ENCODE assay signal across 25 mouse cellular contexts in the genomic region with DNA sequence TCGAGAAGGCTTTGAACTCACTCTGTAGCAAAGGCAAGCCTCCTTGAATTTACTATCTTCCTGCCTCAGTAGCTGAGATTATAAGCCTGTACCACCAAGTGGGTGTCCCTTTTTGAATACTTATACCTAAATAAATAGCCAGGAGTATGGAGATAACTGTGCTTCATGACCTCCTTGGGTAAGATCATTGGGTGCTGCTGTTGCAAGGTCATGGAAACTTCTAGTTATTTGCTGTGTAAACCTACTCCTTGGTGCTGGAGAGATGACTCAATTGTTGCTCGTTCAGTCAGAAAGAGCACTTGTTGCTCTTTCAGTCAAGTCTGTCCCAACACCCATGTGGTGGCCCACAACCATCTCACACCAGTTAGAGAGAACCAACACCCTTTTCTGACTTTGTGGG.
DNase-seq lines count a peak whose midpoint lies in the region; ATAC-seq and TF ChIP-seq lines count a peak whose summit lies in the region.
"Had no signal": no experiment of that assay in that cellular context is flagged by ENCODE, and none has a peak within 500 bp of the region (broad histone marks: within the 10 kb centered on the region; RNA-seq: fewer than 3 reads in every experiment).

No protein-coding gene starts in this region.

- TF ChIP-seq POLR2A in liver, adult 2 months (IDR thresholded peaks at IDR 0.05; ENCODE audit: extremely low read depth, insufficient read depth, low read length) = no peak

- 0 out of 2 replicates have a peak, but pooled peaks cover 4% of the 10 kb centered on the region for H3K79me2 ChIP-seq in liver, adult 2 months (ENCODE audit: control insufficient read depth, insufficient read depth, low read length)

- H3K9me3 ChIP-seq in liver, postnatal 0 days (ENCODE audit: low read length) = no peaks in the 10 kb centered on the region
- no peaks in the 10 kb centered on the region for H3K9me3 ChIP-seq in midbrain, embryonic 11.5 days (ENCODE audit: control insufficient read depth, low read length)
- H3K9me3 ChIP-seq in midbrain, embryonic 10.5 days (replicated peaks) = no peaks in the 10 kb centered on the region
- H3K9me3 ChIP-seq: forebrain, embryonic 13.5 days; G1E; hindbrain, embryonic 10.5 days; intestine, embryonic 15.5 days; liver, embryonic 13.5 days had no signal

- DNase-seq in gastrocnemius, adult 2 months = no peak
- DNase-seq in gastrocnemius, postnatal 36 days = no peak
- DNase-seq in liver, adult 2 months (ENCODE audit: extremely low read depth, low read depth, low spot score) = peak; percentile 39
- DNase-seq in liver, postnatal 0 days = no peak
- DNase-seq in midbrain, embryonic 11.5 days (ENCODE audit: low spot score, missing footprints) = peak; percentile 62
- no peak for DNase-seq in midbrain, embryonic 10.5 days (ENCODE audit: low spot score)
- no peak for DNase-seq in right cerebral cortex, postnatal 10 days (ENCODE audit: low spot score in 2 of 2)
- DNase-seq: adrenal gland, adult 8-10 months; cerebellum, adult 8-10 months; cerebellum, postnatal 25 days; gastrocnemius, postnatal 14 days; layer of hippocampus, postnatal 36 days; left cerebral cortex, postnatal 4 days; liver, embryonic 13.5 days; right cerebral cortex, adult 18-20 months; right cerebral cortex, postnatal 4 days; thymus, postnatal 14 days had no signal

- H3K27ac ChIP-seq in gastrocnemius, adult 2 months = peak overlapping the region; percentile 92
- no peak overlapping the region for H3K27ac ChIP-seq in liver, adult 2 months (replicated peaks; ENCODE audit: insufficient read depth, low read depth, low read length)
- H3K27ac ChIP-seq in liver, postnatal 0 days (ENCODE audit: low read depth) = no peak overlapping the region
- no peak overlapping the region for H3K27ac ChIP-seq in midbrain, embryonic 11.5 days (ENCODE audit: low read depth, low read length)
- no peak overlapping the region for H3K27ac ChIP-seq in midbrain, embryonic 10.5 days (replicated peaks)
- H3K27ac ChIP-seq: forebrain, embryonic 13.5 days; hindbrain, embryonic 10.5 days; kidney, postnatal 0 days; liver, embryonic 13.5 days; macrophage had no signal

- intact Hi-C loops in gastrocnemius, adult 2 months (cut with DNase I) = loop anchor here (5.0 kb wide), 1 partner anchor 259 kb away; no protein-coding TSS in a partner anchor
- intact Hi-C loops in gastrocnemius, postnatal 36 days (cut with DNase I) = loop anchor here (2.0 to 10.0 kb wide), 2 partner anchors 149 to 257 kb away; no protein-coding TSS in a partner anchor

- no peak for ATAC-seq in liver, postnatal 0 days
- no peak for ATAC-seq in midbrain, embryonic 11.5 days (ENCODE audit: low FRiP score)
- ATAC-seq: forebrain, embryonic 13.5 days; hindbrain, embryonic 16.5 days; intestine, embryonic 15.5 days; midbrain, embryonic 16.5 days had no signal

- H3K4me1 ChIP-seq in liver, adult 2 months (ENCODE audit: control insufficient read depth, insufficient read depth, low read length) = peaks cover 10% of the 10 kb centered on the region
- H3K4me1 ChIP-seq in liver, postnatal 0 days (ENCODE audit: insufficient read depth) = peaks cover 12% of the 10 kb centered on the region
- H3K4me1 ChIP-seq in midbrain, embryonic 11.5 days (ENCODE audit: control insufficient read depth, insufficient read depth, low read length) = 0 out of 2 replicates have a peak, but pooled peaks cover 4% of the 10 kb centered on the region
- peaks cover 34% of the 10 kb centered on the region for H3K4me1 ChIP-seq in midbrain, embryonic 10.5 days

- TF ChIP-seq EP300 in liver, postnatal 0 days (IDR thresholded peaks at IDR 0.05; ENCODE audit: low read depth) = no peak

- WGBS in liver, adult 2 months = 61% methylated on average over 2 of the region's 2 CpGs
- WGBS in liver, postnatal 0 days (ENCODE audit: insufficient replicate concordance) = 68% methylated on average over 2 of the region's 2 CpGs
- 82% methylated on average over 2 of the region's 2 CpGs for WGBS in midbrain, embryonic 11.5 days
- 86% methylated on average over 2 of the region's 2 CpGs for WGBS in midbrain, embryonic 10.5 days

- no peak for TF ChIP-seq CTCF in gastrocnemius, adult 2 months (IDR thresholded peaks at IDR 0.05)
- no peak for TF ChIP-seq CTCF in liver, adult 2 months (IDR thresholded peaks at IDR 0.05; ENCODE audit: low read depth, low read length)
- TF ChIP-seq CTCF in liver, postnatal 0 days (IDR thresholded peaks at IDR 0.05; ENCODE audit: low read depth) = no peak

- no peaks in the 10 kb centered on the region for H3K36me3 ChIP-seq in liver, adult 2 months (ENCODE audit: control insufficient read depth, insufficient read depth, low read length)
- H3K36me3 ChIP-seq in liver, postnatal 0 days (replicated peaks; ENCODE audit: insufficient read depth, low read length) = no peaks in the 10 kb centered on the region
- H3K36me3 ChIP-seq in midbrain, embryonic 11.5 days (ENCODE audit: control insufficient read depth, insufficient read depth, low read length) = no peaks in the 10 kb centered on the region
- H3K36me3 ChIP-seq in midbrain, embryonic 10.5 days = no peaks in the 10 kb centered on the region
- H3K36me3 ChIP-seq: G1E; hindbrain, embryonic 10.5 days; intestine, embryonic 15.5 days; liver, embryonic 13.5 days had no signal

- H3K4me3 ChIP-seq in gastrocnemius, adult 2 months = no peak overlapping the region
- no peak overlapping the region for H3K4me3 ChIP-seq in liver, adult 2 months (ENCODE audit: insufficient read depth, low read depth, low read length)
- no peak overlapping the region for H3K4me3 ChIP-seq in liver, postnatal 0 days (ENCODE audit: low read depth, low read length)
- H3K4me3 ChIP-seq in midbrain, embryonic 11.5 days (ENCODE audit: low read depth, low read length) = no peak overlapping the region
- no peak overlapping the region for H3K4me3 ChIP-seq in midbrain, embryonic 10.5 days
- H3K4me3 ChIP-seq: forebrain, embryonic 13.5 days; hindbrain, embryonic 10.5 days; intestine, embryonic 15.5 days; liver, embryonic 13.5 days had no signal

- no peak overlapping the region for H3K9ac ChIP-seq in liver, adult 2 months (ENCODE audit: low read depth, low read length)
- H3K9ac ChIP-seq in liver, postnatal 0 days (replicated peaks) = no peak overlapping the region
- no peak overlapping the region for H3K9ac ChIP-seq in midbrain, embryonic 11.5 days (ENCODE audit: low read length)
- H3K9ac ChIP-seq: forebrain, embryonic 13.5 days; intestine, embryonic 15.5 days; liver, embryonic 13.5 days had no signal

- H3K4me2 ChIP-seq in liver, postnatal 0 days (ENCODE audit: low read depth, low read length) = no peak overlapping the region
- no peak overlapping the region for H3K4me2 ChIP-seq in midbrain, embryonic 11.5 days
- H3K4me2 ChIP-seq: forebrain, embryonic 13.5 days; intestine, embryonic 15.5 days; liver, embryonic 13.5 days had no signal

- no peaks in the 10 kb centered on the region for H3K27me3 ChIP-seq in liver, adult 2 months (ENCODE audit: control insufficient read depth, insufficient read depth, low read length)
- H3K27me3 ChIP-seq in liver, postnatal 0 days (ENCODE audit: insufficient read depth, low read length) = no peaks in the 10 kb centered on the region
- no peaks in the 10 kb centered on the region for H3K27me3 ChIP-seq in midbrain, embryonic 11.5 days (ENCODE audit: control insufficient read depth, insufficient read depth, low read length)
- peaks cover 15% of the 10 kb centered on the region for H3K27me3 ChIP-seq in midbrain, embryonic 10.5 days (ENCODE audit: low read depth, poor library complexity, severe bottlenecking)
- H3K27me3 ChIP-seq: forebrain, embryonic 13.5 days; intestine, embryonic 15.5 days had no signal

Comparison
In these comparisons a context has a peak if more than half of its experiments do, and no peak if none do; other contexts are left out.
1. DNase-seq: peak in liver, adult 2 months (single experiment) and midbrain, embryonic 11.5 days (single experiment); none in gastrocnemius, adult 2 months (single experiment), gastrocnemius, postnatal 36 days (0 of 2), liver, postnatal 0 days (single experiment), midbrain, embryonic 10.5 days (single experiment) and right cerebral cortex, postnatal 10 days (0 of 2).